Mouse (Mus musculus) mouse embryonic stem cell (cell line): ENCODE results near the gene Ttc5.

ENCODE experiments used
- in situ Hi-C, 2 experiments: fragments of 300-500 bp; cut with MboI; formaldehyde crosslinking; loops; 1 replicate in 1 of 2; 3 replicates in 1 of 2; pipeline ENCODE4 v1.14.3; 2019 to 2020; ENCODE audit warnings: low sequenced_read_pairs in 2 of 2, low pct_unique_long_range_greater_than_20kb in 1 of 2, mixed read lengths in 1 of 2; ENCODE audit not compliant: unreplicated experiment in 1 of 2

The Ttc5 gene

DNA sequence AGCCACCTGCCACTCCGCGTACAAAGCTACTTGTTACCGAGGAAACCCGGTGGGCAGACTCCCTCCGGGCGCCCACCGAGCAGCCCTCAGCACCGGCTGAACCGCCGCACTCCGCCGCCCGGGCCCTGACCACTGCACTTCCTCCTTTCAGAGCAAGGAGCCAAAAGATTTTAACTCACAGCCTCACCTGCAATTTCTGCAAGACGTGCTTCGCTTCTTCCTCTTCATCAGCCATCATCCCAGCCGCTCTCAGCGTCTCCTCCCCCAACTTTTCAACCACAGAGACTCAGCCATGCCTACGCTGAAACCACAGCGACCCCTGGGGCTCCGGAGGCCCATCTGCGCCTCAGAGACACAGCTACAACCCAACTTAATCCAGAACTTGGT is at the start of gene Ttc5:
Gene Ttc5 (minus strand): TSS at position 269 of the 387 bp plus-strand sequence.
- in situ Hi-C loops, result loop anchor here in 1 of 2 experiments (25.0 kb wide), 1 partner anchor 723 kb away; no protein-coding TSS in a partner anchor

DNA sequence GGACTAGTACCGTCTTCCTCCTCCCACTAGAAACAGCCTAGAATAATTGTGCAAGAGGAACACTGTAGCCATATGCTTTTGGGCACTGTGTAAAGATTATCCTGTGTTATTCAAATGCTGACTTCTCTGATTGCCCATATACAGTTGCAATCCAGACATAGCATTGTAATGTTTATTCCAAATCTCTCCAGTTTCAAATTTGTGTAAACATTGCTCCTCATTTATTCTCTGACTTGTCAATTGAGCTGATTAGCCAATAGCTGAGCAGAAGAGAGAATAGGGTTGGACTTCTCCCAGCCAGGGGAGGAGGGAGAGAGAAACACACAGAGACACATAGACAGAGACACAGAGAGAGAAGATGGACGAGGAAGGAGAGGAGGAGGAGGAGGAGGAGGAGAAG is 49.1 kb upstream of the Ttc5 start:
- in situ Hi-C loops, result no loop called here

DNA sequence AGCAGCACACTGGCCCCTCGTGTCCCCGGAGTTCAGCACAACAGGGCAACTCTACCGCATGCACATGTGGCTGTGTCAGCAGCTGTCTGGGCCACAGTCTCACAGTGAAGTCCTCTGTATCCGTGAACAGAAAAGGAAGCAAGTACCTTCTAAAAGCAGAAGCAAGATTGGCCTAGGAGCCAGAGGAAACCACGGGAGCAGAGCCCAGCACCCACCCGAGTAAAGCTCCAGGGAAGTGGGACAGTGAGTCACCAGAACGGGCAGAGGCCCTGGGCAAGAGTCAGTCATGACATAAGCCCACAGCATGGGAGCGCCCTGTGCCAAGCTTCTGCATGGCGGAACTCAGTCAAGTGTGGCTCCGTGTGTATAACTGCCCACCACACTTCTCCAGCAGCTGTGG is 48.6 kb upstream of the Ttc5 start:
- in situ Hi-C loops, result no loop called here

GRCm38 (mm10) chr14:50829878-50830277 is 44.6 kb upstream of the Ttc5 start:
- in situ Hi-C loops, result no loop called here

GRCm38 (mm10) chr14:50826579-50826978 is 41.3 kb upstream of the Ttc5 start:
- in situ Hi-C loops, result no loop called here

DNA sequence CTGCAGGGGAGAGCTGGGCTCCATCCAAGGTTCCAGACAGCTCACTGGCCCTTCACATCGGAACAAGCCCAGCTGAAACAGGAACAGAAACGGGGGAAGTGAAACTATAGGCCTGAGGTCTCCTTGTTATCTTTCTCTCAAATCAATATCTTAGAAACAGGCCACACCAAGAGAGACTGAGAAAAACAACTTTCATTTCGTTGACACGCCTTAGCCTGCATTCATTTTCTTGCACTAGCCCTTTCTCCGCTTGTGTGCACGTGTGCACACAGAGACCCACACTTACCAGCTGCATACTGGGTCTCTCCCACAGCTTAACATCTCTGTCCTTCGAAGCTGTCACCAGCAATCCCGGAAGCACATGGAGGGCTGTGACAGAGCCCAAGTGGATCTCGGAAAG is 38.9 kb upstream of the Ttc5 start:
- in situ Hi-C loops, result no loop called here

DNA sequence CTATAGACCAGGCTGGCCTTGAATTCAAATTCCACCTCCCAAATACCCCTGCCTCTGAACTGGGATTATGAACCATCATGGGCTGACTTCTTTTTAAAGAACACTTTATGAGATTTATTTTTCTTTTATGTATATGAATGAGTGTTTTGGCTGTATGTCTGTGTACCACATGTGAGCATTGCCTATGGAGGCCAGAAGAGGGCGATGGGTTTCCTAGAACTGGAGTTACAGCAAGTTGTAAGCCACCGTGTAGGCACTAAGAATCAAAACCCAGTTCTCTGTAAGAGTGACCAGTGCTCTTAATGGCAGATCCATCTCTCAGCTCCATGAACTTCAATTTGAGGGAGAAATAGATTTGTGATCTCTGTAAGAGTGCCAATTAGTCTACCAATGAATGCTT is 37.9 kb upstream of the Ttc5 start:
- in situ Hi-C loops, result no loop called here

DNA sequence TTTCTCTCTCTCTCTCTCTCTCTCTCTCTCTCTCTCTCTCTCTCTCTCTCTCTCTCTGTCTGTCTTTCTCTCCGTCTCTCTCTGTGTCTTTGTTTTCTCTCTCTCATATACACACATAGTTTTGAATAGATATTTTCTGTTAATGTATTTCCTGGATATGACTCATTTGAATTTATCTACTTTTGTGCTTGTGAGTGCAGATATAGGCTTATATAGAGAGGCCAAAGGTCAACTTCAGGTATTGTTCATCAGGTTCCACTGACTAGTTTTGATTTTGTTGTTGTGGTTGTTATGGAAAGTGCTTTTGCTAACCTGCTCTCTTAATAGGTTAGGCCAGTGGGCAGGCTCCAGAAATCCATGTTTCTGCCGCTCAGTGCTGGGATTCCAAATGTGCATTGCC is 27.7 kb upstream of the Ttc5 start:
- in situ Hi-C loops, result loop anchor here in 1 of 2 experiments (10.0 kb wide), 1 partner anchor 252 kb away; no protein-coding TSS in a partner anchor

GRCm38 (mm10) chr14:50807487-50808072 is 22.3 kb upstream of the Ttc5 start, which contains the start of the genes Ccnb1ip1 and Parp2:
TSS of gene Ccnb1ip1 (minus strand) at chr14:50807732.
TSS of gene Parp2 (plus strand) at chr14:50807841.
- in situ Hi-C loops, result loop anchor here (5.0 to 10.0 kb wide), 2 partner anchors 260 to 277 kb away; no protein-coding TSS in a partner anchor

DNA sequence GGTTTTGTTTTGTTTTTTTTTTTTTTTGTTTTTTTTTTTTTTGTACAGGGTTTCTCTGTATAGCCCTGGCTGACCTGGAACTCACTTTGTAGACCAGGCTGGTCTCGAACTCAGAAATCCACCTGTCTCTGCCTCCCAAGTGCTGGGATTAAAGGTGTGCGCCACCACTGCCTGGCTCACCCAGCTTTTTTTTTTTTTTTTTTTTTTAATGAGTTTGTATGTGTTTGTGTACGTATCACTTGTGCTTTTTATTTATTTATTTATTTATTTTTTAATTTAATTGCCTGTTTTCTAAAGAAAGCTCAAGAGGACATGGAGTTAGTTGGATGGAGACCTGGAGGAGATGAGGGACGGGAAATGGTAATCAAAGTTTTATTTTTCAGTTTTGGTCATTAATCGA is 21.1 kb upstream of the Ttc5 start:
- in situ Hi-C loops, result loop anchor here (5.0 to 10.0 kb wide), 2 partner anchors 261 to 278 kb away; no protein-coding TSS in a partner anchor

DNA sequence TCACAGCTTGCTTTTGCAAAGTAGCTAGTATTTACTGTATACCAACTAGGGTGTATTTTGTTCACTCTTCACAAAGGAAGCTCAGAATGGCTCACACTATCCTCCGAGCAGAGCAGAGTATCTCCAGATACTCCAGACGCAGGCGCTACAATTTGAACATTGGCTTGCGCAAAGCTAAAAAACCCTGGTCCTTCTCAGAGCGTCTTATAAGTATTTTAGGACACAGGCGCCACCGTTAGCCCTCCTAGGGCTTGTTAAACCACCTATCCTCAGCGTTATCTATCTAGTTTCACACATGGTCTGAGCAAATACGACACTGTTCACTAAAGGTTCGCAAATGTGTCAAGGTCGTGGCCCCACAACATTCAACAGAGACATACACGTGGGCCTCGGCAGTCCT is 19.4 kb upstream of the Ttc5 start:
- in situ Hi-C loops, result loop anchor here (5.0 to 10.0 kb wide), 2 partner anchors 263 to 280 kb away; no protein-coding TSS in a partner anchor

DNA sequence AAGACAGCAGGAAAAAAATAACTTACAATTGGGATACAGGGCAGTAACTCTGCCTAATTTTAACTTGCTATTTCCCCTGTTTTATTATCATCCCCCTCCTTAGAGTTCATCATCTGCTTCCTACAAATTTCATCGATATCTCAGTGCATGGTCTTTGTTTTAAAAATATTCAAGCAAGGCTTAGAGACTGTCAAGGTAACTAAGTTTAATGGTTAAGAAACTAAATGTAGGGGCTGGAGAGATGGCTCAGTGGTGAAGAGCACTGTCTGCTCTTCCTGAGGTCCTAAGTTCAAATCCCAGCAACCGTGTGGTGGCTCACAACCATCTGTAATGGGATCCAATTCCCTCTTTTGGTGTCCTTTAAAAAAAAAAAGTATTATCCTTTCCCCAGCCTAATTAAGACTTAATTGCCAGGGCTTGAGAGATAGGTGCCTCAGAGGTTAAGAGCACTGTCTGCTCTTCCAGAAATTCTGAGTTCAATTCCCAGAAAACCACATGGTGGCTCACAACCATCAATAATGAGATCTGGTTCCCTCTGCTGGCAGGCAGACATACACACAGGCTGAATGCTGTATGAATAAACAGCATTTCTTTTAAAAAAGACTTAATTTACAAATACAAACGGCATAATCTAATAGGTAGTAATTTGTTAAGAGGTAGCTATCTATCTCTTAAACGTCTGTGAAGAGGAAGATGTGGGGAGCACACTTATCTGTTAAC is 17.7 kb upstream of the Ttc5 start:
- in situ Hi-C loops, result loop anchor here in 1 of 2 experiments (10.0 kb wide), 1 partner anchor 282 kb away; no protein-coding TSS in a partner anchor

GRCm38 (mm10) chr14:50802441-50802840 is 17.1 kb upstream of the Ttc5 start:
- in situ Hi-C loops, result loop anchor here in 1 of 2 experiments (10.0 kb wide), 1 partner anchor 282 kb away; no protein-coding TSS in a partner anchor

DNA sequence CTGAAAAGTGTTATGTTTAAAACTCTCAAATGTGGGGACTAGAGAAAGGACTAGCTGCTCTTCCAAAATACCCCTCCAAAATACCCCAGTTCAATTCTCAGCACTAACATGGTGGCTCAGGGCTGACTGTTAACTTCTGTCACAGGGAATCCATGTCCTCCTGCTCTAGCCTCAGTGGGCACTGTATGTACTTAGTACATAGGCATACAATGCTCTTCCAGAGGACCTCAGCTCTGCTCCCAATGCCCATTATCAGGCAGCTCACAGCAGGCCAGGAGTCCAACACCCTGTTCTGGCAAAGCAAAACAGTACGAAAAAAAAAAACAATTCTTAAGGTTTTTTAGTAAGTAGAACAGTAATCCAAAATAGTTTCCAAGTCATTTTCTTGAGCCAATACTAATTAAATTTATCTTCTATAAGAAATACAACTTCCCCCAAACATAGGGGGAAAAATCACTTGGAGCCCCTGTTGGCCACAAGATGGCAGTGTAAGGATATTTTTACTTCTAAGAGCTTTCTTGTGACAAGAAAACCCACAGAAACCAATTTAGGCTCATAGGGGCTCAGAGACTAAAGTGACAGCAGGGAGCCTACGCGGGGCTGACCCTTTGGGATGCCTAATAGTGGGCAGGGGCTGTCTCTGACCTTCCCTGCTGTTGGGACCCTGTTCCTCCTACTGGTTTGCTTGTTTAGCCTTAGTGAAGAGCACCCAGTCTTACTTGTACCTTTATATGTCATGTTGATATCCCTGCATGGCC is 14.4 kb upstream of the Ttc5 start:
- in situ Hi-C loops, result loop anchor here in 1 of 2 experiments (10.0 to 25.0 kb wide), 2 partner anchors 285 to 737 kb away; no protein-coding TSS in a partner anchor

GRCm38 (mm10) chr14:50798512-50798911 is 13.2 kb upstream of the Ttc5 start:
- in situ Hi-C loops, result loop anchor here in 1 of 2 experiments (25.0 kb wide), 1 partner anchor 736 kb away; no protein-coding TSS in a partner anchor

DNA sequence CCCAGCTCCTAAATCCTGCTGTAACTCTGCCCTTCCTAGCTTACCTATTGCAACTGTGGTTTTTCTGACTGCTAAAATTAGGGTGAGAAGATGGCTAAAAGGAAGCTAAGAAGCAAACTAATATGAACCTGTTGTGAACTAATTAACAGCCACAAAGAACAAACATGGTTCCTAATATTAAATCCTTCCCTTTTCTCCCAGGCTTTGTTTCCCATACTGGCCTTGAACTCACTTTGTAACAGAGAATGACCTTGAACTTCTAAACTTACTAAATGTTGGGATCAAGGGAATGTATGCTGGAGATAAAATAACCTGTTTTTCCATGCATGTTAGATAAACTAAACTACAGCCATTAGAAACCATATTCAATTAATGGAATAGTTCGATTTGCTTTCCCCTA is 11.1 kb upstream of the Ttc5 start:
- in situ Hi-C loops, result loop anchor here in 1 of 2 experiments (25.0 kb wide), 1 partner anchor 734 kb away; no protein-coding TSS in a partner anchor

- in situ Hi-C loops, result loop anchor here in 1 of 2 experiments (25.0 kb wide), 1 partner anchor 734 kb away; no protein-coding TSS in a partner anchor
Observed at GRCm38 (mm10) chr14:50795965-50796364, 10.6 kb upstream of the Ttc5 start.

DNA sequence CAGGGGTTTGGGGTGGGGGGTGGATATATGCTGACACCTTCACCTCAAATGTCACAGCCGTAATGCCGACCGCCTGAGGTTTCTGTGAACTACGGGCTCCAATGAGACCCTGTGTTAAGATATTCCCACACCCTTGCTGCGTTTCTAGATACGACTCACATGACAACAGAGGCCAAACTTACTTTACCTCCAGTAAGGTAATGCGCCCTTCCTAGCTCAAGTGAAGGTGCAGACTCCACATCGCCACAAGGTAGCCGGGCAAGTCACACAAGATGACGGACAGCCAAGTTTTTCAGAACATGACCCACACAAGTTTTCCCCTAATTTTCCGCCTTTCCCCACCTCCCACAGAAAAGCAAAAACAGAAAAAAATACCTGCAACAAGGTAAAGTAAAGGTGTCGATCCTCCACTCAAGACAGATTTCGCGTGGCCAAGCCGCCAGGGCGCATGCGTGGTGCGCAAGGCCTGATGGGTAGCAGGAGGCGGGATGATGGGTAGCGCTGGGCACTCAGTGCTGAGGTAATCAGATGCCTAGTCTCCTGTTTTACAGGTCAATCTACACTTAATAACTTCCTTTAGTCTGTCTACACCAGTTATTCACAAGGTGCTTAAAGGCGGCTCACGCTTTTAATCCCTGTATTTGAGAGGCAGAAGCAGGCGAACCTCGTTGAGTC is 10.1 kb upstream of the Ttc5 start:
- in situ Hi-C loops, result loop anchor here in 1 of 2 experiments (25.0 kb wide), 1 partner anchor 733 kb away; no protein-coding TSS in a partner anchor
